Mouse (Mus musculus) neural tube, embryonic 11.5 days (tissue): ENCODE measurements at regions not wholly inside any gene's neighbourhood (a gene's known extent, or its start where the extent isn't known, plus 50 kb on each side); places are given as distances from the start of the nearest gene placed in this dataset.

Experiments used
- ATAC-seq: fragments of 200-750 bp; cut with Nextera tagmentation; 2 replicates; pipeline ENCODE4 v1.8.0; 2017; ENCODE audit warnings: moderate number of reproducible peaks, mild to moderate bottlenecking, moderate TSS enrichment, moderate library complexity; ENCODE audit not compliant: insufficient read depth, low FRiP score, low TSS enrichment
- DNase-seq: peaks from one replicate; pipeline ENCODE4 v3.0.0-alpha.2; 2015; ENCODE audit warnings: low spot score
- H3K27ac ChIP-seq: fragments of 300-500 bp; sonication (generic); 2 replicates; pipeline ENCODE4 v1.5.1; 2014; ENCODE audit warnings: low read depth, mild to moderate bottlenecking, low read length
- H3K27me3 ChIP-seq: fragments of 300-500 bp; sonication (generic); 2 replicates; pipeline ENCODE4 v1.6.1; 2014; ENCODE audit warnings: mild to moderate bottlenecking, low read length, mixed read lengths; ENCODE audit not compliant: control insufficient read depth, insufficient read depth
- H3K36me3 ChIP-seq: fragments of 300-500 bp; sonication (generic); 2 replicates; pipeline ENCODE4 v1.6.1; 2014; ENCODE audit warnings: mild to moderate bottlenecking, low read length, moderate library complexity, mixed read lengths; ENCODE audit not compliant: control insufficient read depth, insufficient read depth
- H3K4me1 ChIP-seq: fragments of 300-500 bp; sonication (generic); 2 replicates; pipeline ENCODE4 v1.6.1; 2014; ENCODE audit warnings: low read length, mixed read lengths; ENCODE audit not compliant: control insufficient read depth, insufficient read depth
- H3K4me2 ChIP-seq: fragments of 300-500 bp; sonication (generic); 2 replicates; pipeline ENCODE4 v1.6.1; 2014; ENCODE audit warnings: low read depth, mild to moderate bottlenecking, moderate library complexity
- H3K4me3 ChIP-seq: fragments of 300-500 bp; sonication (generic); 2 replicates; pipeline ENCODE4 v1.5.1; 2014; ENCODE audit warnings: low read depth, low read length
- H3K9ac ChIP-seq: fragments of 300-500 bp; sonication (generic); 2 replicates; pipeline ENCODE4 v1.6.1; 2014; ENCODE audit warnings: mild to moderate bottlenecking, low read length
- H3K9me3 ChIP-seq: fragments of 300-500 bp; sonication (generic); 2 replicates; pipeline ENCODE4 v1.6.1; 2016; ENCODE audit warnings: low read length; ENCODE audit not compliant: control insufficient read depth
- WGBS: fragments of 180-500 bp; shearing (Covaris S2); extraction: QIAGEN DNeasy Blood & Tissue Kit; methylation state at CpG from one replicate; pipeline ENCODE4 v1.1.7; 2014; 5-methylcytosine and 5-hydroxymethylcytosine counted together

- DNase-seq (no peak), ATAC-seq (no peak)
- Histone ChIP-seq H3K9me3 (no peaks in the 10 kb centered on the region), H3K4me2 (no peak overlapping the region), H3K36me3 (no peaks in the 10 kb centered on the region), H3K4me3 (no peak overlapping the region), H3K27ac (no peak overlapping the region), H3K4me1 (peaks cover 13% of the 10 kb centered on the region), H3K27me3 (peaks cover 5% of the 10 kb centered on the region; the same call in 1 of the 2 replicates), H3K9ac (no peak overlapping the region)
- 30% methylated on average over 4 of the region's 4 CpGs for WGBS
These were observed 136.5 kb downstream of the Foxo1 start for GRCm38 (mm10) chr3:52404636-52405035.

- 96% methylated on average over 4 of the region's 4 CpGs for WGBS
- H3K4me1 ChIP-seq, result peaks cover 13% of the 10 kb centered on the region
- no peak for DNase-seq
These were observed 134.9 kb downstream of the Foxo1 start for GRCm38 (mm10) chr3:52403032-52403431.

More at GRCm38 (mm10) chr3:52403032-52403431, 134.9 kb downstream of the Foxo1 start:
- H3K4me3 ChIP-seq, result no peak overlapping the region
- no peaks in the 10 kb centered on the region for H3K36me3 ChIP-seq
- no peak overlapping the region for H3K4me2 ChIP-seq
- ATAC-seq, result no peak
- H3K9ac ChIP-seq, result no peak overlapping the region
- H3K27ac ChIP-seq, result no peak overlapping the region
- H3K9me3 ChIP-seq, result no peaks in the 10 kb centered on the region
- peaks cover 5% of the 10 kb centered on the region; the same call in 1 of the 2 replicates for H3K27me3 ChIP-seq
